Mouse (Mus musculus) spleen, postnatal 36 days (tissue): ENCODE results near the gene Zfp704.
A peak's percentile ranks its signal among the peaks of the same experiment; 100 is the strongest.

Experiments
- DNase-seq, 2 experiments: peaks; one replicate each; pipeline ENCODE4 v3.0.0; 2022; ENCODE audit warnings: low spot score in 2 of 2, mixed read lengths in 1 of 2

Gene Zfp704

DNA sequence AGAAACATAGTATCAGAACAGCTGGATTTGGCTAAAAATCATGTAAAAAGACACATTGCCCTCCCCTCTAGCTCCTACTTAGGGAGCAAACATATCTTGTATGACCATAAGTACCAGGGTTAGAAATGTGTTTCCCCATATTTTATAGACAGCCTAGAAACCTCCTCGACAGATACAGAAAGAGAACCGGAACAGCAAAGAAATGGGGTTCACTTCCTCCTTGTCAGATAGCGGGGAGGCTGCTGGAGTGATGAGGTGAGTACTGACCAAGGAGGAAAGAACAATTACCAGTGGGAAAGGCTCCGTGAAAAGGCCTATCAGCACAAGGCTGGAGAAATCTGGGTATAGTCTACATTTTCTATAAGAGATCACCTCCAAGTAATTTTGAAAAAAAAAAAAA lies 182.1 kb downstream of the Zfp704 start:
- DNase-seq: no peak

DNA sequence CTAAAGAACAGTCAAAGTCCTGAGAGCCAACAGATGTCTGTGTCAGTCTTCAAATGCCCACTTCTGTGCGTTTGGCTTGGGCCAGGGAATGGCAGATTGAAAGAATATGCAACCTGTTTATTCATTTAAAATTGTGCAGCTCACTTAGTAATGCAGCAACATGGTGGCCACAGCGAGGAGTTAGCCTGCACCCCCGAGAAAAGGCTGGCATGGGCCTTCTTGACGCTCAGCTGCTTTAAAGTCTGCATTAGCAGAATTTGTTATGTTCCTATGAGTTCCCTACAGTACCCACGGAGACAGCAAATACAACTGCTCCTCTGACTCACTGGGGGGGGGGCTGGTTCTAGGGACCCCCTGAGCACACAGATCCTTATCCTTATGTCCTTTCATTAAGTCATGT lies 184.2 kb downstream of the Zfp704 start:
- no peak for DNase-seq

DNA sequence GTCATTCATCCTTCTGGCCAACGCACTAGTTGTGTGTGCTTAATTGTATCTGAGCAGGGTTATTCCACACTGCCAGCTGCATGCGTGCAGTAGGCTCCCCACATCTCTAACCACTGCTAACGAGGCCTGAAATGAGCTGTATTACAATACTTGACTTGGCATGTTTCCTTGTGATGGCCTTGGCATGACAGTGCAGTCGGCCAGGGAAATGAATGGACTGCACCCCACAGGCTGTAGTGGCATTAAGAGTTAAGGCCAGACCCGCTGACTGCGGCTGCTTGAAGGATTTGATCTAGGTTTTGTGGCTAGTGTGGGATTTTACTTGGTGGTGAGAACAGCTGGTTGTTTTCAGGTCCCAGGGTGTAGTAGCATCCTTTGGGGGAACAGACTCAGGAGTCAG lies 185.2 kb downstream of the Zfp704 start:
- no peak for DNase-seq

DNA sequence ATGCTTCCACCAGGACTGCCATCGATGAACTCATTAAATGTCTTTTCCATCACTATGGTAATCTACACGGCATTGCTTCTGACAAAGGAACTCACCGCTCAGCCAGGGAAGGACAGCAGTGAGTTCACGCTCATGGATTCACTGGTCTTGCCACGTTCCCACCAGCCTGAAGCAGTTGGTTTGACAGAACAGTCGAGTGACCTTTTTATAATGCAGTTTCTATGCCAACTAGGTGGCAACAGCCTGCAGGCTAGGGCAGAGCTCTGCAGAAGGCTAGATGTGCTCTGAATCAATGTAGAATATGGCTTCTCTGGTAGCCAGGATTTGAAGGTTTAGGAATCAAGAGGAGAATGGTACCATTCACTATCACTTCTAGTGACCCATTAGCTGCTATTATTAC lies 186.2 kb downstream of the Zfp704 start:
- no peak for DNase-seq

DNA sequence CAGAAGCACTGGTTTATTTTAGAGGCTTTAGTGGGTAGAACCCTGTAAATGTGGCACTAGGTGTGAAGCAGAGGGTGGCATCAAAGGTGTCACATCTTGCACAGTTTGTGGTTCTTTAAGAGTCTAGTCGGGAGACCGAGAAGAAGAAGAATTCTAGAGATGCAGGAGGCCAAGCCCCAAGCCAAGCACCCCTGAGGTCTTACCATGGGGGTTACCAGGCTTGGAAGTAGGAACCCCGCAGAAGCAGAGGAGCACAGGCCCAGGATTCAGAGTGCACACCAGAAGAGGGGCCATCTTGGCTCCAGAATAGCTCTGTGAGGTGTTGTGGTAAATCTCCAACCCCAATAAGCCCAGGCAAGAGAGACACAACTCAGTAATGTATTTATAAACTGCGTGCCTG lies 201.0 kb downstream of the Zfp704 start:
- DNase-seq: no peak

DNA sequence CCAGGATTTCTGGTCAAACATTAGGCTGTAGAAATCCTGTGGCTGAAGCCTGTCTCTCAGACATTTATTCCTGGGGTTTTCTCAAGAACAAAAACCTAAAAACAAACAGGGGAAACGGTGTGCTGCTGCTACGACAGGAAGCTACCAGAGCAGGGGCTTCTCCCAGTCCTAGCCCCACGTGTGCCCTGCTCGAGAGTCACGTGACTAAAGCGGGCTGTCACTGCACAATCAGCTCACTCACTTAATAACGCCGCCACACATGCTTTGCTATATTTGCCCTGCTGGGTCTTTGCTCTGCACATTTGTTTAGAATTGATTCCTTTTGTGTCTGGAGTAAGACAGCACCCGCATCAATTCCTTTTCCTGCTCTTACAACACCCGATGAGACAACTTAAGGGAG lies 202.1 kb downstream of the Zfp704 start:
- DNase-seq: no peak

DNA sequence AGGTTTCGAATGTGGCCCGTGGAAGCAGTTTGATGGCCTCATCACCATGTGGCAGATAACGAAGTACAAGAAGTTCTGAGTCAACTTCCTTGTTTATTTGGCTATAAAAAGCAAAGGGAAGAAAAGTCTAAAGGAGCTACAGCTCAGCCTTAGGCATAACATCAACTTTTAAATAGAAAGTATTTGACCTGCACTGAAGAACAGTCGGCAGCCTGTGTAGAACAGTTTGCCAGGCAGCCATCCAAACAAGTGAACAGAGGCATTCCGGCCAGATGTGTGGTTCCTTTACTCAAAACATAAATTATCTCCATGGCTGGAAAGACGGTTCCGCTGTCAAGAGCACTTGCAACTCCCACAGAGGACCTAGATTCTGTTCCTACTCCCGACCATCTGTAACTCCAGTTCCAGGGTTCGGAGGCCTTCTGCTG lies 202.8 kb downstream of the Zfp704 start:
- DNase-seq: no peak

DNA sequence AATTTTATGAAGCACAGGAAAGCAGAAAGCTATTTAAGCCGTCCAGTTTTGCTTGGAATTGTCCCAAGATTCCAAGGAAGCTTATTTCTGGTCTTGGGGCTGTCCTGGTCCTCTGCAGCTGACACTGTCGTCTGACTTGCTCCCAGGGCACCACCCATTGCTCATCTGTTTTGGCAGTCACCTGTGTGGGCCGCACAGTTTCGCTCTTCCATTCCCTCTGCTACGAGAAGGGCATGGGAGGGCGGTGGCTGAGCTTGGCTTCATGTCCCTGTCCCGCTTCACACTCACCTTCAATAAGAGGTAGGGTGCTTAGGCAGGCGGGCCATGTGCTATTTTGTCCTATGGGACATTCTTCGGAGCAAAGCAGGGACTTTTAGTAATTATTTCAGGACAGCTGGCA lies 204.5 kb downstream of the Zfp704 start:
- no peak for DNase-seq

DNA sequence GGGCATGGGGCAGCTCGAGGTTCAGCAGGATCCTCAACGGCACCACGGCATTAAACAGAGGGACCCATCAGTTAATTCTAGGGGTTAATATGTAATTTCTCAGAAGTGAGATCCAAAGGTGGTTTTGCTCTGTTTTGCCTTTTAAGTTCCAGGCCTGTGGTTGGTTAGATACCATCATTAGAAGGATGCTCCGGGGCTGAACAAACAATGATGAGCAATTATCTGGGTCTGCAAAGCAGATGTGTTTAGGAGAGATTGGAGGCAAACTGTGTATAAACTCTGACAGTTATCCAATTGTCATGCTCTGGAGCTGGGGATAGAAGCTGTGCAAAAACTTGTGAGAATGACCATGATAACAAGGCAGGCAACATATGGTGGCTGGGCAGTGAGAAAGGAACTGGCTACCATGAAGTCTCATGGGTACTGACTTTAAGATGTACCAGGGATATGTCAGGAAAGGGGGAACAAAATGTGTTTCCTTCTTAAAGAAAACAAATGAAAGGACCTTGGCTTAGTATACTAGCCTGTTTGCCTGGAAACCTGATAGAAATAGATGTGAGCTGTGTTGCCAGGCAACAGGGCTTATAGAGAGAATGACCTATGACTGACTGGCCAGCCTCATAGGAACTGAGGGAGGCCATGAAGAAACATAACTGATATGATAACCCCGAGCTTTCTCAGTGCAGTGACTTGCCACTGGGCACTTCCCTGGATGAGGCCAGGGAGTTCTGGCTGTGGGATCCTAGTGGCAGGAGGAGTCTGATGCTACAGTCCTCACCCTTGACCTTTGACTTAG lies 206.4 kb downstream of the Zfp704 start:
- no peak for DNase-seq

DNA sequence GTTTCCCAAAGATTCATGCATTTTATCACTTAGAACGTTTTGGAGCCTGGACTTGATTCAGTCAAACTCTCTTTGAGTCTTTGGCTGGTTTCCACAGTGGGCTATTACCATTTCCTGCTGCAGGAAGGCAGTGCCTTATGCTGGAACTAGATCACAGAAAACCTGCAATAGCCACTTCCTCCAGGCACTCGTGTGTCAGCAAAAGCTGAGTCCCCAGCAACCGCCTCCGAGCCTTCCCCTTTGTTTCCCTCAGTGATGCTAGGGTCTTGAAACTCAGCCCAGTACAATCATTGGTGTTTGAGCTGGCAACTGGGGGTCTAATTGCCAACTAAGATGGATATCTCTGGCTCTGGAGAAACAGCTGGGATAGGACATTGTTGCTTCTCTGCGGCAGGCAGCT lies 207.0 kb downstream of the Zfp704 start:
- DNase-seq: peak; percentile 43 to 47

DNA sequence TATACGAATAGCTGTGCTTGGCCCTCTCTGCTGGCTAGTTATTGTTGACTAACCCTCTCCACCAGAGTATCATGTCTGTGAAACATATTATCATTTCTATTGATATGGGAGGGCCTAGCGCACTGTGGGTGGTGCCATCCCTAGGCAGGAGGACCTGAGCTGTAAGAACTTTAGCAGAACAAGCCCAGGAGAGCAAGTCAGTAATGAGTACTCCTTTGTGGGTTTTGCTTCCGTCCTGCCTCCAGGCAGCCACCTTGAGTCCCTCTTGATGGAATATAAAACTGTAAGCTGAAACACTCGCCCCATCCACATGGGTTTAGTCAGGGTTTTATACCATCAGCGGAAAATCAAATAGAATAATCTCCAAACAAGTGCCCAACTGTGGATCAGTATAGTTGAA lies 207.5 kb downstream of the Zfp704 start:
- no peak for DNase-seq

DNA sequence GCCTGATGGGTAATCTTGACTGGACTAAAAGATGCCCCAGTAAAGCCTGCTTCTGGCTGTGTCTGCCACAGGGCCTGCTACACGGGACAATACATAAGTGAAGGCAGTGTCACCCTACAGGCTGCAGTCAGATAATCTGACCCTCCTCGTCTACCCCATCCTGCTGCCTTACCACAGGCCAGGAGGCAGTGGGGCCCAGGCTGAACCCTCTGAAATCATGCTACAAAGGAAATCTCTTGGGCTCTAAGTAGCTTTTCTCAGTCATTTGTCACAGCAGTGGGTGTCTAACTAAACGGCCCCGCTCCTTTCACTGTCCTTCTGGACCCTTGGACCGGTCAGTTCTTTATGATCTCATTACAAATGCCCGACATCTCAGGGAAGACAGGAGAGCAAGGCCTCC lies 208.2 kb downstream of the Zfp704 start:
- DNase-seq: no peak

DNA sequence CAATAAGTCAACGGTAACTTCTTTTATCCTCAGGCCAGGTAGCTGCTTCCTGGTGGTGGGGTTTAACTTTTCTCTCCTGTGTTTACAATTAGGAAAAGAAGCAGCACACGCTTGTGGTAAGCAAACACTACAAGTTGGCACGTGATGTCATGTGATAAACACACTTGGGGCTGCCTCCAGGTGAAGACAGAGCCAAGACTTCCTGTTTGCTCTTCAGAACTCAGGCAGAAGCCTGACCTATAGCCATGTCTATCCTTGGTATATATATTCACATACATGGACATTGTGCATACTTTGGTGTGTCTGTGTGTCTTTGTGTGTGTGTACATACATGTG lies 209.0 kb downstream of the Zfp704 start:
- DNase-seq: no peak

DNA sequence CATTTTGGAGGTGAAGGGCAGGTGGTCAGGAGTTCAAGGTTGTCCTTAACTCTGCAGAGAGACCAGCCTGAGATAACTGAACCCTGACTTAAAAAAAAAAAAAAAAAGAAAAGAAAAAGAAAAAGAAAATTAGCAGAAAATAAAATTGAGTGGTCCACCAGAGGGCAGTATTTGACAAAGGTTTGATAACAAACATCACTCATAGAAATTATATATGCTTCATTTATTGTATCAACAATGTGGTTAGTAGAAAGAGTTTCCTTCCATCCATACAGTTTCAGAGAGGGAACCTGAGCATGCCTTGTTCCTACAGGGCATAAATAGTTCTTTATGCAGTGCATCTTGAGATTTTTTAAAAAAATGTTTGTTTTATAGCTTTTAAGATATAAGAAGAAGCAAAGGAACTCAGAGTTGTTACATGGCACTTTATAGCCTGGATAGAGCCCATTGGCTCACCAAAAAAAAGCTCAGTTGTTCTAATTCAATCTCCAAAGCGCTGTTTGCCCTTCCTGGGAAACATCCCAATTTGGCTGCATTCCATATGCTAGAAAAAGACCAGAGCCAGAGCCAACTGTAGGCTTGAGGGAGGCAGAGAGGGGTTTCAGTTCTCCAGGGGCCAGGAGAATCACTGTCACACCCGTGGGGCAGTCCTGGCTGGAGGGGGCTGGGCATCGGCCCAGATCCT lies 209.5 kb downstream of the Zfp704 start:
- peak in 1 of 2 experiments; percentile 20 for DNase-seq

DNA sequence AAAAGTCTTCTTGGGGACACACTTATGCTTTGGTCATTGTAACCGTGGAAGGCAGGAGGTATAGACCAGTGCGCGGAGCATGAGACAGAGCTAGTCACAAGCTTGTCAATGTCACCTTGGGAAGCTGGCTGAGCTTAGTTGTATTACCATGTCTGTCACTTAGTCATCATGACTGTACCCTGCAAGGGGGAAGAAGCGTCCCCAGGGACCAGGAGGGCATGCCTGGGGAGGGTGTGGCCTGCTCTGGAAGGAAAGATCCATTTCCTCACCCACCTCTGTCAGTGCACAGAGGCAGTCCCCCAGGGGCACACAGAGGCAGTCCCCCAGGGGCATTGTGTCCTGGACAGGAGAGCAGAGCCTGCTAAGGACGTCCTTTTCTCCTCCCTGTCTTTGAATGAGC lies 211.6 kb downstream of the Zfp704 start:
- no peak for DNase-seq
